Mouse (Mus musculus): ENCODE data around the gene Olfr131.

GRCm38 (mm10) chr17:38082364-38082763 lies 6.1 kb downstream of the Olfr131 start:
- no peak for TF ChIP-seq EP300 (IDR thresholded peaks at IDR 0.05)
- TF ChIP-seq CTCF (IDR thresholded peaks at IDR 0.05) = no peak
